9 mouse cellular contexts compared by ENCODE assay signal in genomic region chr2:109677221-109678089, GRCm38 (mm10). TPM values are rescaled to one million over a fixed set of nuclear protein-coding genes. Genes with fewer than 3 reads are reported as not detected.
A peak's percentile ranks its signal among the peaks of the same experiment; 100 is the strongest.
DNase-seq lines count a peak whose midpoint lies in the region; ATAC-seq lines count a peak whose summit lies in the region.
"Had no signal": no experiment of that assay in that cellular context is flagged by ENCODE, and none has a peak within 500 bp of the region (broad histone marks: within the 10 kb centered on the region; RNA-seq: fewer than 3 reads in every experiment).

No protein-coding gene starts in this region.

- H3K4me3 ChIP-seq in heart, embryonic 12.5 days = peak overlapping the region; percentile 54
- peak overlapping the region; percentile 53 for H3K4me3 ChIP-seq in embryonic facial prominence, embryonic 12.5 days
- peak overlapping the region; percentile 48 for H3K4me3 ChIP-seq in intestine, embryonic 16.5 days (ENCODE audit: low read length)
- peak overlapping the region; percentile 66 for H3K4me3 ChIP-seq in midbrain, embryonic 12.5 days

- H3K4me1 ChIP-seq in heart, embryonic 12.5 days (replicated peaks) = peaks cover 30% of the 10 kb centered on the region
- H3K4me1 ChIP-seq in embryonic facial prominence, embryonic 12.5 days = peaks cover 23% of the 10 kb centered on the region
- H3K4me1 ChIP-seq in intestine, embryonic 16.5 days (ENCODE audit: control insufficient read depth, insufficient read depth, low read length) = peaks cover 12% of the 10 kb centered on the region
- peaks cover 31% of the 10 kb centered on the region for H3K4me1 ChIP-seq in midbrain, embryonic 12.5 days

- H3K27ac ChIP-seq in heart, embryonic 12.5 days (ENCODE audit: poor library complexity, severe bottlenecking) = no peak overlapping the region
- peak overlapping the region; percentile 57 for H3K27ac ChIP-seq in embryonic facial prominence, embryonic 12.5 days
- no peak overlapping the region for H3K27ac ChIP-seq in intestine, embryonic 16.5 days (ENCODE audit: low read length)
- peak overlapping the region; percentile 92 for H3K27ac ChIP-seq in midbrain, embryonic 12.5 days (replicated peaks)

- peak overlapping the region; percentile 48 for H3K9ac ChIP-seq in heart, embryonic 12.5 days
- H3K9ac ChIP-seq in embryonic facial prominence, embryonic 12.5 days = peak overlapping the region; percentile 44
- H3K9ac ChIP-seq in intestine, embryonic 16.5 days (ENCODE audit: low read depth, low read length) = no peak overlapping the region
- peak overlapping the region; percentile 74 for H3K9ac ChIP-seq in midbrain, embryonic 12.5 days (replicated peaks)

- no peak for ATAC-seq in heart, embryonic 12.5 days (ENCODE audit: insufficient number of reproducible peaks, low FRiP score)
- ATAC-seq in embryonic facial prominence, embryonic 12.5 days (ENCODE audit: insufficient number of reproducible peaks, insufficient read depth, low FRiP score, low TSS enrichment) = peak; percentile 64
- ATAC-seq in intestine, embryonic 16.5 days = peak; percentile 55
- peak; percentile 92 for ATAC-seq in midbrain, embryonic 12.5 days (ENCODE audit: low FRiP score, low read depth)

- H3K36me3 ChIP-seq in heart, embryonic 12.5 days = no peaks in the 10 kb centered on the region
- H3K36me3 ChIP-seq in embryonic facial prominence, embryonic 12.5 days = no peaks in the 10 kb centered on the region
- H3K36me3 ChIP-seq in intestine, embryonic 16.5 days (ENCODE audit: control insufficient read depth, insufficient read depth, low read length) = no peaks in the 10 kb centered on the region
- no peaks in the 10 kb centered on the region for H3K36me3 ChIP-seq in midbrain, embryonic 12.5 days
- H3K36me3 ChIP-seq: G1E had no signal

- under 1% methylated on average over 48 of the region's 50 CpGs for WGBS in heart, embryonic 12.5 days
- WGBS in embryonic facial prominence, embryonic 12.5 days = under 1% methylated on average over 47 of the region's 50 CpGs
- WGBS in intestine, embryonic 16.5 days = under 1% methylated on average over 50 of the region's 50 CpGs
- WGBS in midbrain, embryonic 12.5 days = under 1% methylated on average over 49 of the region's 50 CpGs

- H3K4me2 ChIP-seq in heart, embryonic 12.5 days = peak overlapping the region; percentile 93
- H3K4me2 ChIP-seq in embryonic facial prominence, embryonic 12.5 days (replicated peaks) = peak overlapping the region; percentile 99
- H3K4me2 ChIP-seq in intestine, embryonic 16.5 days (ENCODE audit: low read depth, low read length) = peak overlapping the region; percentile 75
- H3K4me2 ChIP-seq in midbrain, embryonic 12.5 days (replicated peaks) = peak overlapping the region; percentile 85

- H3K27me3 ChIP-seq in heart, embryonic 12.5 days (replicated peaks) = peaks cover 59% of the 10 kb centered on the region
- peaks cover 55% of the 10 kb centered on the region for H3K27me3 ChIP-seq in embryonic facial prominence, embryonic 12.5 days
- peaks cover 55% of the 10 kb centered on the region for H3K27me3 ChIP-seq in intestine, embryonic 16.5 days (replicated peaks; ENCODE audit: control insufficient read depth, insufficient read depth, low read length)
- H3K27me3 ChIP-seq in midbrain, embryonic 12.5 days = peaks cover 49% of the 10 kb centered on the region

- DNase-seq in heart, postnatal 25 days (ENCODE audit: low spot score) = no peak
- DNase-seq in MN1 (ENCODE audit: low spot score) = peak; percentile 85
- no peak for DNase-seq in T-cell, adult 2 months (ENCODE audit: low spot score)
- no peak for DNase-seq in urinary bladder, postnatal 25 days (ENCODE audit: low spot score)

- H3K9me3 ChIP-seq in heart, embryonic 12.5 days (replicated peaks) = no peaks in the 10 kb centered on the region
- no peaks in the 10 kb centered on the region for H3K9me3 ChIP-seq in embryonic facial prominence, embryonic 12.5 days
- H3K9me3 ChIP-seq in intestine, embryonic 16.5 days (ENCODE audit: control insufficient read depth, low read length) = no peaks in the 10 kb centered on the region
- H3K9me3 ChIP-seq in midbrain, embryonic 12.5 days = no peaks in the 10 kb centered on the region

- intact Hi-C loops in heart, postnatal 25 days (cut with DNase I) = no loop called here

RNA-seq across cellular contexts. Expression of gene Bdnf, which starts 3.0 kb away (rescaled TPM):
- 1.2 TPM in 2 replicates for polyA plus RNA-seq in heart, embryonic 12.5 days (2016; fragmentation: Nextera tagmentation; extraction: Ambion mirVana)
- 1 to 10 TPM; 3.8 to 5.5 TPM for total RNA-seq in heart, postnatal 25 days (2021)
- polyA plus RNA-seq in embryonic facial prominence, embryonic 12.5 days (2016; fragmentation: Nextera tagmentation; extraction: Ambion mirVana) = 5.3 and 5.4 TPM in 2 replicates
- polyA plus RNA-seq in intestine, embryonic 16.5 days (2015; fragmentation: Nextera tagmentation; extraction: Ambion mirVana) = 2.1 and 2.2 TPM in 2 replicates
- 1.6 and 1.9 TPM in 2 replicates for polyA plus RNA-seq in midbrain, embryonic 12.5 days (2016; fragmentation: Nextera tagmentation; extraction: Ambion mirVana)
- polyA plus RNA-seq: G1E had no signal

Comparison
In these comparisons a context has a peak if more than half of its experiments do, and no peak if none do; other contexts are left out.
1. H3K27ac ChIP-seq: peak in embryonic facial prominence, embryonic 12.5 days (single experiment) and midbrain, embryonic 12.5 days (single experiment); none in heart, embryonic 12.5 days (single experiment) and intestine, embryonic 16.5 days (single experiment).
2. Peak in every context shown above with its lines, with median percentiles within 50 percentile points of each other: H3K4me2 ChIP-seq and H3K4me3 ChIP-seq.